Mouse (Mus musculus): ENCODE measurements around the gene Zswim3. TPM values are rescaled to one million over a fixed set of nuclear protein-coding genes. Genes with fewer than 3 reads are reported as not detected.

The Zswim3 gene
- polyA plus RNA-seq, 1 experiment from 2014 or later, result 16.7 TPM

DNA sequence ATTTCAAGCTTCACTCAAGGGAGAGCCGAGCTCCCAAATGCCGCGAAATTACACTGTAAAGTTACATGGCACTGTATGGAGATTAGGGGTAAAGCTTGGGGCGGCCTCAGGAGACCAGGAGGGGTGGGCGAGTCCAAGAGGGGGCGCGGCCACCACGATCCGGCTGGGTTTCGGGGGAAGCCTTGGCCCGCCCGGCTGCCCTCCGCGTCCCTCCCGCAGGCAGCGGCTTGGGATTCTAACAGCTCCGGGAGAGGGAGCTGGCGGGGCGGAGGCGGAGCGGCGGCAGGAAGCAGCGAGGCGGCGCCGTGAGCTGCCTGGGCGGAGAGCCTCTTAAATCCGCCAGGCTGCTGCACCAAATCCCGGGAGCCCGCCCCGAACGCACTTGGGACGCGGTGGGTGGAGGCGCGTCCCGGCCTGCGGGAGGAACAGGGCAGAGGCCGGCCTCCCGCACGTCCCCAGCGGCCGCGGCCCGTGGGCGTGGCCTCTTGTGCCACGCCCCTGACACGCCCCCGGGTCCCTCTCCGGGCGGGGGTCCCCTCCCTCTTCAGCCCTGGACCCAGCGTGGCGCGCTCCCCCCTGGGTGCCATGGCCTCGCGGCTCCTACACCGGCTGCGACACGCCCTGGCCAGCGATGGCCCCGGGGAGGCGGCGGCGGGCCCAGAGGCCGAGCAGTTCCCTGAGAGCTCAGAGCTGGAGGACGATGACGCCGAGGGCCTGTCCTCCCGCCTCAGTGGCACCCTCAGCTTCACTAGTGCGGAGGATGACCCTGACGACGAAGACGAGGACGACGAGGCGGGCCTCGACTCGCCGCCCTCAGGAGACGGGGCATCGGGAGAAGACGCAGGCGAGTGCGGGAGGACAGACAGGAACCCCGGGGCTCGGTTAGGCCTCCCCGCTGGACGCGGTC is 19.2 kb upstream of the Zswim3 start, which contains the start of gene Snx21:
Gene Snx21 (plus strand): TSS at position 343 of the 907 bp plus-strand sequence.
- WGBS, result under 1% methylated on average over 83 of the region's 89 CpGs

DNA sequence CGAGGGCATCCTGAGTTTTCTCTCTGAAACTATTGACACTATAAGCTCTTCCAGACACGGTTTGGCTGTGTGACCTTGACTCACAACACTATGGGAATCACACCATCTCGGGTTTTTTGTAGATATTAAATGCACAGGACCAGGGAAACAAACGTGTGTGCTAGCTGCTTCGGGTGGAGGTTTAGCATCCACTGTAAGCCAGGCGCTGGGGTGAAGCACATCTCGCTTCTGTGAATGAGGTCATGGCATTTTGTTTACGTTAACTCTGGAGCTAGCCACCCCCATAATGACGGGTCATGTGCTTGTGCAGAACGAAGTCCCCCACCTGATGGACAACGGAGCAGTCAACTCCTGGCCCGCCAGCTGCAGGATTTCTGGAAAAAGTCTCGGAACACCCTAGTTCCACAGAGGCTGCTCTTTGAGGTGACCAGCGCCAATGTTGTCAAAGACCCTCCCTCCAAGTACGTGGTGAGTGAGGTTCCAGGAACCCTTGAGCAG is 18.5 kb upstream of the Zswim3 start:
- peak overlapping the region; percentile 70 for H3K27ac ChIP-seq (replicated peaks)
- peaks cover 18% of the 10 kb centered on the region for H3K36me3 ChIP-seq
- 8% methylated on average over 15 of the region's 15 CpGs for WGBS
- ATAC-seq (ENCODE audit: low read depth), result peak; percentile 46; the same call in 1 of the 2 replicates
- H3K4me2 ChIP-seq, result peak overlapping the region; percentile 91
- peaks cover 28% of the 10 kb centered on the region for H3K4me1 ChIP-seq (replicated peaks)
- peak overlapping the region; percentile 67 for H3K4me3 ChIP-seq
- H3K9ac ChIP-seq, result peak overlapping the region; percentile 82
- no peaks in the 10 kb centered on the region for H3K27me3 ChIP-seq
- H3K9me3 ChIP-seq, result no peaks in the 10 kb centered on the region

More for the DNA sequence above, 19.2 kb upstream of the Zswim3 start, which contains the start of gene Snx21:
- peak; percentile 91 for ATAC-seq (ENCODE audit: low read depth)
- Histone ChIP-seq H3K27ac (replicated peaks) (peak within 1 kb of the TSS; percentile 70), H3K4me2 (peak within 1 kb of the TSS; percentile 91), H3K9ac (peak within 1 kb of the TSS; percentile 82), H3K9me3 (no peaks in the 10 kb centered on the region), H3K27me3 (no peaks in the 10 kb centered on the region), H3K4me1 (replicated peaks) (peaks cover 28% of the 10 kb centered on the region), H3K36me3 (peaks cover 12% of the 10 kb centered on the region), H3K4me3 (peak within 1 kb of the TSS; percentile 67)

DNA sequence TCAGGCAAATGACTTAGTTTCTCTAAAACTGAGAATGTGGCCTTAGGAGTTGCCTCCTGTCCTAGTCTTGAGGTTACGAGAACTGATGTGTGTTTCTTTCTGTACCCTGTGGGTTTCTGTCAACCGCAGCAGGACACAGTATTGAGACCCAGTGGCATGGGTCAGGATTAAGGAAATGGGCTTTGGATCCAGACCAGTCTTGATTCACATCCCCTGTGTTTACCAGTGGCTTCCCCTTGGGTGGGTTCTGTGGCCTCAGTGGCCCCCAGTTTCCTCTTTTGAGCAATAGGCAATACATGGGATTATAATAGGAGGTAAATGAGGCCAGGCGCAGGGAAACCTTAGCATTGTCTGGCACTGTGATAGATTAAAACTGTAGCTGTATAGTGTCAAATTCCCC is 17.9 kb upstream of the Zswim3 start:
- no peaks in the 10 kb centered on the region for H3K9me3 ChIP-seq
- 88% methylated on average over 3 of the region's 3 CpGs for WGBS
- H3K9ac ChIP-seq, result peak overlapping the region; percentile 45; the same call in 1 of the 2 replicates
- ATAC-seq (ENCODE audit: low read depth), result no peak
- peaks cover 28% of the 10 kb centered on the region for H3K4me1 ChIP-seq (replicated peaks)
- peak overlapping the region; percentile 67 for H3K4me3 ChIP-seq
- peak overlapping the region; percentile 91 for H3K4me2 ChIP-seq
- H3K27me3 ChIP-seq, result no peaks in the 10 kb centered on the region
- no peak overlapping the region for H3K27ac ChIP-seq (replicated peaks)
- H3K36me3 ChIP-seq, result peaks cover 24% of the 10 kb centered on the region

DNA sequence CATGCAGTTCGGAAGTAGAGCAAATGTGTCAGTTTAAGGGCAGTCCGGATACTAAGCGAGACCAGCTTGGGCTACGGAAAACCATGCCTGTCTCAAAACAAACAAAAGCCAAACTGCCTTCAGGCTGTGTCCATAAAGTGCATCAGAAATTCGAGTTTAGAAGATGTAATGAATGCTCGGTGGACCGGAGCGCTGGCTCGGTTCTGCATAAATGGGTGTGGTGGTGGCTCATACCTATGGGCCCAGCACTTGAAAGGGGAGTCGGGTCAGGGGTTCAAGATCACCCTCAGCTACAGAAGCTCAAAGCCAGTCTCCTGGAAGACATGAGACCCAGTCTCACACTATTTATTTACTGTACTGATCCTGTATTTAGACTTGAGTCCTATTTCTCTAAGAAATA is 17.1 kb upstream of the Zswim3 start:
- no peaks in the 10 kb centered on the region for H3K9me3 ChIP-seq
- no peak overlapping the region for H3K9ac ChIP-seq
- no peak overlapping the region for H3K27ac ChIP-seq (replicated peaks)
- peaks cover 28% of the 10 kb centered on the region for H3K4me1 ChIP-seq (replicated peaks)
- 0 out of 2 replicates have a peak overlapping the region, but pooled peaks have one; percentile 91 for H3K4me2 ChIP-seq
- no peak overlapping the region for H3K4me3 ChIP-seq
- WGBS, result 83% methylated on average over 10 of the region's 10 CpGs
- H3K36me3 ChIP-seq, result peaks cover 31% of the 10 kb centered on the region
- H3K27me3 ChIP-seq, result no peaks in the 10 kb centered on the region
- ATAC-seq (ENCODE audit: low read depth), result no peak

DNA sequence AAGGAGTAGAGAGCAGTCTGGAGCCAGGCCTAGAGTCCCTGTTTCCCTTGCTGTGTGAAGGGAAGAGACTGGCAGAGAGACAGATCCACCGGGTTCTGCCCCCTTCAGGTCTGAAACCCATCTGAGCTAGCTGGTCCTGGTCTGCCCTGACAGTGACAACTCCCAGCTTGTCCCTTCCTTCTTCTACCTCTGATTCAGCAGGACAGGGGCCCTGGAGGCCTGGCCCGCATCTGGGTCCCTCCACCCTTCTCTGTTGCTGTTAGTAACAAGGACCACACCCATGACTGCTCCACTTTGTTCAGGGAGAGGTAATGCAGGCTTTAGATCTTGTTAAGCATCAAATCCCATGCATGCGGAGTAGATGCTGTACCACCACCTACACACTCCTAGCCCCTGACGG is 16.5 kb upstream of the Zswim3 start:
- Histone ChIP-seq H3K36me3 (peaks cover 38% of the 10 kb centered on the region), H3K4me2 (no peak overlapping the region), H3K27ac (replicated peaks) (no peak overlapping the region), H3K9me3 (no peaks in the 10 kb centered on the region), H3K27me3 (no peaks in the 10 kb centered on the region), H3K4me1 (replicated peaks) (peaks cover 28% of the 10 kb centered on the region), H3K4me3 (no peak overlapping the region), H3K9ac (no peak overlapping the region)
- WGBS, result 92% methylated on average over 4 of the region's 4 CpGs
- no peak for ATAC-seq (ENCODE audit: low read depth)

DNA sequence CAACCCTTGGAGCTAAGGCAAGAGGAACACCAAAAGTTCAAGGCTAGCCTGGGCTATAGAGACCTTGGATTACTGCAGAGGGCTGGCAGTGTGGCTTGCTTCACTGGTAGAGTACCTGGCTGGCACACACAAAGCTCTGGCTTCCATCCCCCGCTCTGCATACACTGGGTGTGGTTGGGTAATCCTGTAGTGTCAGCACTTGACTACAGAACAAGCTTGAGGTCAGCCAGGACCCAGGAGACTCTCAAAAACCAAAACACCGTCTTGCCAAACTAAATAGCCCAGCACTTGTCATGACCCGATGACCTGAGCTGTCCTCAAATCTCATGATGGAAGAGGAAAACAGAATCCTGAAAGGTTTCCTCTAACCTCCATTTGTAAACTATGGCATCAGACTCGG is 14.4 kb upstream of the Zswim3 start:
- H3K4me2 ChIP-seq, result no peak overlapping the region
- no peak overlapping the region for H3K27ac ChIP-seq (replicated peaks)
- H3K27me3 ChIP-seq, result no peaks in the 10 kb centered on the region
- WGBS, result 81% methylated on average over 4 of the region's 4 CpGs
- ATAC-seq (ENCODE audit: low read depth), result no peak
- H3K9me3 ChIP-seq, result no peaks in the 10 kb centered on the region
- peaks cover 19% of the 10 kb centered on the region for H3K4me1 ChIP-seq (replicated peaks)
- H3K9ac ChIP-seq, result no peak overlapping the region
- peaks cover 55% of the 10 kb centered on the region for H3K36me3 ChIP-seq
- H3K4me3 ChIP-seq, result no peak overlapping the region

DNA sequence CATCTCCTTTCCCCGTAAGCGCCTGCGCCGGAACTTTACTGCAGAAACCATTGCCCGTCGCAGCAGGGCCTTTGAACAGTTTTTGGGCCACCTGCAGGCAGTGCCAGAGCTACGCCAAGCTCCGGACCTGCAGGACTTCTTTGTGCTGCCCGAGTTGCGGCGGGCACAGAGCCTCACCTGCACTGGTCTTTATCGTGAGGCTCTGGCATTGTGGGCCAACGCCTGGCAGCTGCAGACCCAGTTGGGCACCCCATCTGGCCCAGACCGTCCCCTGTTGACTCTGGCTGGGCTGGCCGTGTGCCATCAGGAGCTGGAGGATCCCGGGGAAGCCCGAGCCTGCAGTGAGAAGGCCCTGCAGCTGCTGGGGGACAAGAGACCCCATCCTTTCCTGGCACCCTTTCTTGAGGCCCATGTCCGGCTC is 13.0 kb upstream of the Zswim3 start:
- Histone ChIP-seq H3K27me3 (no peaks in the 10 kb centered on the region), H3K9ac (peak overlapping the region; percentile 22; the same call in 1 of the 2 replicates), H3K4me2 (no peak overlapping the region), H3K4me1 (replicated peaks) (peaks cover 8% of the 10 kb centered on the region), H3K36me3 (peaks cover 69% of the 10 kb centered on the region), H3K4me3 (no peak overlapping the region), H3K9me3 (no peaks in the 10 kb centered on the region), H3K27ac (replicated peaks) (no peak overlapping the region)
- 86% methylated on average over 18 of the region's 18 CpGs for WGBS
- ATAC-seq (ENCODE audit: low read depth), result no peak

DNA sequence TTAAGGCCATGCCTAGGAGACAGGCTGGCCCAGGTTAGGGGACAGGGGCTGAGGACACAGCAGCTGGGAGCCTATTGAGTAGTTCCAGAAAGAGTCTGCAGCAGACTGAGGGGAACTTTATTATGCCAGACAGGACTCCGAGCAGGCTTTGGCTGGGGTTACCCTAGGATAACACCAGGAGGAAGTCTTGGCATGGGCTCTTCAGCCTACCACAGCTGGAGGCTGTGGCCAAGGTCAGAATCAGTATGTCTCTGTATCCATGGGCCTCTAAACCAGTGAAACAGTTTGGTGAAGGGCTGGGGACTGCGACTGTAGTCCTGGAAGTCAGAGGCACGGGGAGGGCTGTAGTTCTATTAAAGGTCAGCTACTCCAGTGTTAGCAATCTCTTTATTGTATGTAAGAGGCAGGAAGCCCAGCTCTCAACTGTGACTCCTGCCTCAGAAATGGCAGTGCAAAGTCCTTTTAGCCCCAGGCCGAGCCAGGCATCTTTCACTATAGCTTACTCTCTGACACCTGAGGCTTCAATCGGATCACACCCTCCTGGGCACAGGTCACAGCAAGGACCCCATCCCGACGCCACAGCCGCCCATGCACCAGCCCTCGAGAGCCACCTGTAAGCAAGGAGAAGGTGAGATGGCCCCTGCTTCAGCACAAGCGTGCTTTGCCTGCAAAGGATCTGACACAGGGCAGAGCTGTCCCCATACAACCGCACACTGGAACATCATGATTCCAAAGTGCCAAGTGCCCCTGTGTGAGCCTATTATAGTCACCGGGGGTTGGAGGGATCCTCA is 12.3 kb upstream of the Zswim3 start:
- ATAC-seq (ENCODE audit: low read depth), result no peak
- 0 out of 2 replicates have a peak, but pooled peaks cover 3% of the 10 kb centered on the region for H3K4me1 ChIP-seq (replicated peaks)
- no peaks in the 10 kb centered on the region for H3K9me3 ChIP-seq
- H3K9ac ChIP-seq, result peak overlapping the region; percentile 22; the same call in 1 of the 2 replicates
- 97% methylated on average over 12 of the region's 12 CpGs for WGBS
- H3K4me2 ChIP-seq, result no peak overlapping the region
- H3K4me3 ChIP-seq, result no peak overlapping the region
- H3K27me3 ChIP-seq, result no peaks in the 10 kb centered on the region
- H3K27ac ChIP-seq (replicated peaks), result no peak overlapping the region
- H3K36me3 ChIP-seq, result peaks cover 74% of the 10 kb centered on the region

DNA sequence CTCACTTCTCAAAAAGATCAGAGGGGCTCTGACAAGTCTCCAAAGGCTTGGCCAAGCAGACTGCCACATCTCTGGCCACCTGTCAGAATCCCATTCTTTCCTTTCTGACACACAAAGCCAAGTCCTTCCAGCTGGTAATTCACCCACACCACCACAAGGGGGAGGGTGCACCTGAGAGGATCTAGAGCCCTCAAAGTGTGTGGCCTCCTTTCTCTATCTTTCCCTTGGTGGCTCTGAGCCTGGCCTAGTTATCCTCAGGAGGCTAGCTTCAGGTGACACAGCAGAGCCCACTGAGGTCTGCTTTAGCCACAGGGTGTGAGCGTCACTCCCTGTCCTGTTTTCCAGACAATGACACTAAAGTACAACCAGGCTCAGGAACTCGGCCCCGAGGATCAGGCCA is 11.7 kb upstream of the Zswim3 start:
- Histone ChIP-seq H3K9me3 (no peaks in the 10 kb centered on the region), H3K27ac (replicated peaks) (no peak overlapping the region), H3K36me3 (peaks cover 80% of the 10 kb centered on the region), H3K4me2 (no peak overlapping the region), H3K4me3 (no peak overlapping the region), H3K4me1 (replicated peaks) (no peaks in the 10 kb centered on the region), H3K27me3 (no peaks in the 10 kb centered on the region), H3K9ac (no peak overlapping the region)
- 83% methylated on average over 3 of the region's 3 CpGs for WGBS
- no peak for ATAC-seq (ENCODE audit: low read depth)

DNA sequence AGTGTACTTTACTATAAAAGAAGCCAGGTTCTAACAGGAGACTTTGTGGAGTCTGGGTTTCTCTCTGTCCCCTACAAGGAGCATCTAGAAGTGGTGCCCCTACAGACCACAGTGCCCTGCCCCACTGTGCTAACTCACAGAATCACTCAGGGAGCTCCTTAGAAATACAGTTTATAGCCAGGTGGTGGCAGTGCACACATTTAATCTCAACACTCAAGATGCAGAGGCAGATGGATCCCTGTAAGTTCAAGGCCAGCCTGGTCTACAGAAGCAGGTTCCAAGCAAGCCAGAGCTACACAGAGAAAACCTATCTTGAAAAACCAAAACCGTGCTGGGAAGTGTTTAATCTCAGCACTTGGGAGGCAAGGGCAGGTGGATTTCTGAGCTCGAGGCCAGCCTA is 11.1 kb upstream of the Zswim3 start:
- WGBS, result 90% methylated on average over 2 of the region's 2 CpGs
- no peak overlapping the region for H3K27ac ChIP-seq (replicated peaks)
- no peak for ATAC-seq (ENCODE audit: low read depth)

DNA sequence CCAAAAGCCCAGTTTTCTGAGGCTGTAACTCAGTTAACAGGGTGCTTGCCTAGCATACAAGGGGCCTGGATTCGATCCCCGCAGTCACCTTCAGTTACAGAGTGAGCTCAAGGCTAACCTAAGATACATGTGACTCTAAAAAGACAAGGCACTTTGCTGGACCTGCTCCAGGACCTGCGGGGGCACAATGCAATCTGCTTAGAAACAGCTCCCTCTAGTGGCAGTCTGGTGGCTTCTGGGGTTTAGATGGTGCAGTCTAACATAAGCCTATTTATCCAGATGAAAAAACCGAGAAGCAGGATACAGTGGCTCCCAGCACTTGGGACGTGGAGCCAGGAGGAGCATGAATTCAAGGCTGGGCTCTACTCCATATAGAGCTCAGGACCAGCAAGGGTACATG is 10.6 kb upstream of the Zswim3 start:
- peaks cover 90% of the 10 kb centered on the region for H3K36me3 ChIP-seq
- no peaks in the 10 kb centered on the region for H3K9me3 ChIP-seq
- ATAC-seq (ENCODE audit: low read depth), result 0 out of 2 replicates have a peak, but pooled peaks have one; percentile 26
- no peaks in the 10 kb centered on the region for H3K27me3 ChIP-seq
- no peak overlapping the region for H3K4me2 ChIP-seq
- H3K4me1 ChIP-seq (replicated peaks), result no peaks in the 10 kb centered on the region
- H3K27ac ChIP-seq (replicated peaks), result no peak overlapping the region
- H3K9ac ChIP-seq, result no peak overlapping the region
- H3K4me3 ChIP-seq, result no peak overlapping the region
- WGBS, result 39% methylated on average over 5 of the region's 5 CpGs

More for the DNA sequence above, 11.1 kb upstream of the Zswim3 start:
- Histone ChIP-seq H3K9me3 (no peaks in the 10 kb centered on the region), H3K4me3 (no peak overlapping the region), H3K4me2 (no peak overlapping the region), H3K36me3 (peaks cover 85% of the 10 kb centered on the region), H3K9ac (no peak overlapping the region), H3K4me1 (replicated peaks) (no peaks in the 10 kb centered on the region), H3K27me3 (no peaks in the 10 kb centered on the region)

DNA sequence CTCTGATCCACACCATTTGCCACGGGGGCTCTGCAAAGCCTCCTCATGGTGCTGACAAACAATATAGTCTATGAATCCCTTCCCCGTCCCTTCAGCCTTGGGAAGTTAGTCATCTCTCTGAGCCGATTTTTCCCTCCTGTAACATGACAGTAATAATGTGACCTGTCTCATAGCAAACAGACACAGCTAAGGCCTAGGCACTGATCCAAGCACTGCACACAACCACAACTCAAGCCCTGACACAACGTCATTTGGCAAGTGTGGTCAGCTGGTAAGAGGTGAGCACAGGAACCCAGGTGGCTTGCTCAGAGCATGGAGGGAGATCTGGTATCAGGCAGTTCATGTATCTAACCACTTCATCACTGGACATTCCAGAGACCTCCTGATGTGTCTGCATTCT is 9.0 kb upstream of the Zswim3 start:
- WGBS, result 84% methylated on average over 4 of the region's 4 CpGs
- Histone ChIP-seq H3K4me3 (no peak overlapping the region), H3K27ac (replicated peaks) (no peak overlapping the region), H3K9me3 (no peaks in the 10 kb centered on the region), H3K27me3 (no peaks in the 10 kb centered on the region), H3K4me2 (no peak overlapping the region), H3K4me1 (replicated peaks) (no peaks in the 10 kb centered on the region), H3K9ac (no peak overlapping the region), H3K36me3 (peaks cover 91% of the 10 kb centered on the region)
- no peak for ATAC-seq (ENCODE audit: low read depth)

All from neural tube, embryonic 13.5 days (tissue).